Mouse (Mus musculus) intestine, postnatal 0 days (tissue): ENCODE results near the gene Wdr86. TPM values are rescaled to one million over a fixed set of nuclear protein-coding genes. Genes with fewer than 3 reads are reported as not detected.
"Not testable (repeated sequence)": the region's sequence is repeated elsewhere in the genome, so short reads cannot be mapped to it uniquely, and the experiment has no call there.

Experiments
- ATAC-seq: fragments of 200-750 bp; cut with Nextera tagmentation; 2 replicates; pipeline ENCODE4 v1.8.0; 2017; ENCODE audit warnings: mild to moderate bottlenecking, moderate TSS enrichment, moderate library complexity
- H3K27ac ChIP-seq: fragments of 300-500 bp; sonication (generic); 2 replicates; pipeline ENCODE4 v1.5.1; 2014; ENCODE audit warnings: mild to moderate bottlenecking, low read depth, low read length, moderate library complexity
- H3K27me3 ChIP-seq: fragments of 300-500 bp; sonication (generic); replicated peaks from 2 replicates; pipeline ENCODE4 v1.6.1; 2014; ENCODE audit warnings: low read length, mixed read lengths; ENCODE audit not compliant: control insufficient read depth, insufficient read depth
- H3K36me3 ChIP-seq: fragments of 300-500 bp; sonication (generic); 2 replicates; pipeline ENCODE4 v1.6.1; 2014; ENCODE audit warnings: mild to moderate bottlenecking, moderate library complexity; ENCODE audit not compliant: control insufficient read depth, insufficient read depth
- H3K4me1 ChIP-seq: fragments of 300-500 bp; sonication (generic); replicated peaks from 2 replicates; pipeline ENCODE4 v1.6.1; 2014; ENCODE audit warnings: antibody characterized with exemption, low read length, mixed read lengths; ENCODE audit not compliant: control insufficient read depth, insufficient read depth
- H3K4me2 ChIP-seq: fragments of 300-500 bp; sonication (generic); replicated peaks from 2 replicates; pipeline ENCODE4 v1.6.1; 2014; ENCODE audit warnings: low read depth, mild to moderate bottlenecking, moderate library complexity
- H3K4me3 ChIP-seq: fragments of 300-500 bp; sonication (generic); 2 replicates; pipeline ENCODE4 v1.5.1; 2014; ENCODE audit warnings: low read depth, low read length
- H3K9ac ChIP-seq: fragments of 300-500 bp; sonication (generic); 2 replicates; pipeline ENCODE4 v1.6.1; 2014; ENCODE audit warnings: mild to moderate bottlenecking, low read depth, low read length
- H3K9me3 ChIP-seq: fragments of 300-500 bp; sonication (generic); 2 replicates; pipeline ENCODE4 v1.6.1; 2016; ENCODE audit warnings: mixed run types; ENCODE audit not compliant: control insufficient read depth
- CTCF ChIP-seq: sonication (generic); IDR thresholded peaks from 2 replicates; pipeline ENCODE4 v1.5.1; 2016; ENCODE audit warnings: low read depth, mild to moderate bottlenecking, control low read depth, antibody characterized with exemption, moderate library complexity
- WGBS: fragments of 180-500 bp; shearing (Covaris S2); extraction: QIAGEN DNeasy Blood & Tissue Kit; methylation state at CpG from one replicate; pipeline ENCODE4 v1.1.7; 2014; 5-methylcytosine and 5-hydroxymethylcytosine counted together
- polyA plus RNA-seq: library from polyadenylated mRNA; unstranded; fragments of >200 nt; fragmentation: Nextera tagmentation; extraction: Ambion mirVana; gene quantifications from 2 replicates; pipeline ENCODE4 v1.2.1, GENCODE M21; 2015

The Wdr86 gene
- polyA plus RNA-seq, 1 experiment from 2014 or later, result 2.7 TPM

GRCm38 (mm10) chr5:24687696-24688095, 42.8 kb downstream of the Wdr86 start:
- Histone ChIP-seq H3K9ac (no peak overlapping the region), H3K4me1 (no peaks in the 10 kb centered on the region), H3K4me2 (no peak overlapping the region), H3K27ac (no peak overlapping the region), H3K4me3 (no peak overlapping the region), H3K27me3 (no peaks in the 10 kb centered on the region), H3K36me3 (peaks cover 32% of the 10 kb centered on the region), H3K9me3 (no peaks in the 10 kb centered on the region)
- no peak for TF ChIP-seq CTCF
- ATAC-seq, result no peak
- 69% methylated on average over 1 of the region's 1 CpGs for WGBS

- H3K4me3 ChIP-seq, result peak overlapping the region; percentile 94
- H3K9ac ChIP-seq, H3K9me3 ChIP-seq, H3K4me1 ChIP-seq, ATAC-seq, H3K27me3 ChIP-seq: not testable (repeated sequence)
- peaks cover 30% of the 10 kb centered on the region for H3K36me3 ChIP-seq
- WGBS, result 71% methylated on average over 16 of the region's 16 CpGs
- H3K27ac ChIP-seq, result peak overlapping the region; percentile 96; the same call in 1 of the 2 replicates
- H3K4me2 ChIP-seq, result peak overlapping the region; percentile 63
These were observed 43.7 kb downstream of the Wdr86 start for GRCm38 (mm10) chr5:24686671-24687420.

- ATAC-seq, result peak; percentile 31
- Histone ChIP-seq H3K27me3 (no peaks in the 10 kb centered on the region), H3K4me2 (peak overlapping the region; percentile 63), H3K4me3 (peak overlapping the region; percentile 94), H3K9ac (peak overlapping the region; percentile 80), H3K36me3 (peaks cover 23% of the 10 kb centered on the region), H3K4me1 (no peaks in the 10 kb centered on the region), H3K9me3 (no peaks in the 10 kb centered on the region), H3K27ac (peak overlapping the region; percentile 96)
- no peak for TF ChIP-seq CTCF
- under 1% methylated on average over 15 of the region's 15 CpGs for WGBS
These were observed 44.4 kb downstream of the Wdr86 start for GRCm38 (mm10) chr5:24686176-24686575.

- WGBS, result under 1% methylated on average over 53 of the region's 53 CpGs
- ATAC-seq, result peak; percentile 97
- Histone ChIP-seq H3K4me1 (no peaks in the 10 kb centered on the region), H3K4me2 (peak within 1 kb of the TSS; percentile 76), H3K27ac (peak within 1 kb of the TSS; percentile 96), H3K9me3 (no peaks in the 10 kb centered on the region), H3K36me3 (peaks cover 17% of the 10 kb centered on the region), H3K9ac (peak within 1 kb of the TSS; percentile 80), H3K27me3 (no peaks in the 10 kb centered on the region), H3K4me3 (peak within 1 kb of the TSS; percentile 94)
- peak; percentile 79 for TF ChIP-seq CTCF
These were observed 45.0 kb downstream of the Wdr86 start, which contains the start of gene Nub1 for GRCm38 (mm10) chr5:24685366-24686093. TSS of gene Nub1 (plus strand) at chr5:24685532.

GRCm38 (mm10) chr5:24684578-24685365, 45.8 kb downstream of the Wdr86 start:
- Histone ChIP-seq H3K36me3 (peaks cover 9% of the 10 kb centered on the region), H3K9ac (peak overlapping the region; percentile 62), H3K27me3 (no peaks in the 10 kb centered on the region), H3K27ac (peak overlapping the region; percentile 96), H3K4me1 (no peaks in the 10 kb centered on the region), H3K9me3 (no peaks in the 10 kb centered on the region), H3K4me2 (peak overlapping the region; percentile 76), H3K4me3 (peak overlapping the region; percentile 94)
- peak; percentile 20; the same call in 1 of the 2 replicates for ATAC-seq
- TF ChIP-seq CTCF, result no peak
- WGBS, result 20% methylated on average over 16 of the region's 16 CpGs

- H3K27me3 ChIP-seq, result no peaks in the 10 kb centered on the region
- no peaks in the 10 kb centered on the region for H3K9me3 ChIP-seq
- no peaks in the 10 kb centered on the region for H3K4me1 ChIP-seq
- 50% methylated on average over 1 of the region's 1 CpGs for WGBS
- no peak overlapping the region for H3K4me3 ChIP-seq
- ATAC-seq, result no peak
- no peaks in the 10 kb centered on the region for H3K36me3 ChIP-seq
- no peak for TF ChIP-seq CTCF
- H3K4me2 ChIP-seq, result no peak overlapping the region
- H3K9ac ChIP-seq, result no peak overlapping the region
- H3K27ac ChIP-seq, result no peak overlapping the region
These were observed 49.1 kb downstream of the Wdr86 start for GRCm38 (mm10) chr5:24681436-24681835.
